Mouse (Mus musculus) left cerebral cortex, postnatal 10 days (tissue): ENCODE data around the gene Myh11. TPM values are rescaled to one million over a fixed set of nuclear protein-coding genes. Genes with fewer than 3 reads are reported as not detected.
"Not testable (repeated sequence)": the region's sequence is repeated elsewhere in the genome, so short reads cannot be mapped to it uniquely, and the experiment has no call there.

Experiments
- DNase-seq, 2 experiments: peaks; one replicate each; pipeline ENCODE4 v3.0.0; 2021 to 2022; ENCODE audit warnings: low spot score in 2 of 2, mixed read lengths in 1 of 2; ENCODE audit errors: extremely low spot score in 1 of 2
- intact Hi-C: fragments of 180-260 bp; cut with DNase I; formaldehyde crosslinking; loops from one replicate; pipeline ENCODE4 v1.15.1; 2025
- microRNA-seq: library from miRNA; unstranded; fragments of <30 nt; microRNA quantifications from one replicate; pipeline ENCODE4 v1.2.0, GENCODE M21; 2022
- total RNA-seq, 2 experiments: library from RNA; stranded (reverse); gene quantifications; 2 replicates each; pipeline ENCODE4 v1.2.3; 2021

Myh11 gene
- total RNA-seq, 2 experiments from 2014 or later, result 3.0 to 4.2 TPM

DNA sequence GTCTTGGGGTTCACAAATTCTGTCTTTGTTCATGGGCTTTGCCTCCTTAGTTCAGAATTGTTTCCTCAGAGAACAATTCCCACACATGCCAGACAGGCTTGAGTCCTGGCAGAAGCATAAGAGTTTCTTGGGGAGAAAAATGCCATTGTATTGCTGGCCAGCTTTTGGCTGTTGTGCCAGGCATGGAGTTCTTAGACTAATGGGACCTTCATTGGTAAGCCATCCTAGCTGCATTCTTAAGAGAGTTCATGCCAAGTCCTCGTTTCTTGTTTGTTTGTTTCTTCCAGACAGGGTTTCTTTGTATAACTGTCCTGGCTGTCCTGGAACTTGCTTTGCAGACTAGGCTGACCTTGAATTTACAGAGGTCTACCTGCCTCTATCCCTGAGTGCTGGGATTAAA lies 107.3 kb downstream of the Myh11 start:
- intact Hi-C loops, result no loop called here
- peak in 1 of 2 experiments; percentile 47 for DNase-seq

- DNase-seq, result no peak
- intact Hi-C loops, result no loop called here
These were observed 108.8 kb downstream of the Myh11 start for GRCm38 (mm10) chr16:14182360-14182759.

GRCm38 (mm10) chr16:14180163-14180733 lies 110.9 kb downstream of the Myh11 start:
- no peak for DNase-seq
- intact Hi-C loops, result no loop called here

DNA sequence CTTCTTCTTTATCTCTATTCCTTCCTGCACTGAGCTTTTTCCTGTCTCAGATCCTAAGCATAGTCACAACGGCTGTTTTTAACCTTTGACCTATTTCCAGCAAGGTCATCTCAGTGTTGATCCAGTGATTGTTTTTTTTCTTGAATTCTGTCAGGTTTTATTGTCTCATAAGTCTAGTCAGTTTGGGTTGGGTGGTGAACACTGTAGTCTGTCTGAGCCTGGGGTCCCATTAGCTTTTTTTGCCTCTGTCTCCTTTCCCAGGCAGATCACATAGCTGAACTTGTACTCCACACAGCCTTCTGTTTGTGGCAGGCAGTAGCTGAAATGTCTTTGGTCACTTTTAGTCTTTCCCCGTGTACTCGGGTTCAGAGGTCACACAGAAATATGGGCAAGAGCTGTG lies 113.1 kb downstream of the Myh11 start:
- DNase-seq, result no peak

DNA sequence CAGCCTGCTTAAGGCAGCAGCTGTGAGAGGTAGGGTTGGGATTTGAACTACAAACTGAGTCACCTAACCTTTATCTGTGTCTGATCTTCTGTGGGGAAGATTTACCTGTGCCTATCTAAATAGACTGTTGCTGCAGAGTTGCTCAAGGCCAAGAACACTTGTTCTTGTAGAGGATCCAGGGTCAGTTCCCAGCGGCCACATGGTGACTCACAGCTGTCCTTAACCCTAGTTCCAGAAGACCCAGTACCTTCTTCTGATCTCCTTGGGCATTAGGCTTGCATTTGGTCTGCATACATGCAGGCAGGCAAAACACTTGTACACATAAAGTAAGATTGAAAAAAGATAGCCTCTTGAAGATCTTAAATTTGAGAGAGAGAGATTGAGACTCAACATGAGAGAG lies 121.5 kb downstream of the Myh11 start:
- intact Hi-C loops, result no loop called here
- DNase-seq, result no peak

More for the DNA sequence above, 113.1 kb downstream of the Myh11 start:
- intact Hi-C loops, result no loop called here

DNA sequence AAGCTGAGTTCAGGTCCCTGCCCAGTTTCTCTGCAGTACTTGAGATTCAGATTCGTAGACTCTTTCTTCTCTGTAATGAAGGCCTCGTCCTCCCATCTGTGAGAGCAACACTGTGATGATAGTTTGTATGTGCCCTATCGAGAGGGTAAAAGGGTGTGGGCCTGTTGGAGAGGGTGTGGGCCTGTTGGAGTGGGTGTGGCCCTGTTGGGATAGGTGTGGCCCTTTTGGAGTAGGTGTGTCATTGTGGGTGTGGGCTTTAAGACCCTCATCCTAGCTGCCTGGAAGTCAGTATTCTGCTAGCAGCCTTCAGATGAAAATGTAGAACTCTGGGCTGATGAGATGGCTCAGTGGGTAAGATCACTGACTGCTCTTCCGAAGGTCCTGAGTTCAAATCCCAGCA lies 124.7 kb downstream of the Myh11 start:
- intact Hi-C loops, result no loop called here
- DNase-seq, result no peak

DNA sequence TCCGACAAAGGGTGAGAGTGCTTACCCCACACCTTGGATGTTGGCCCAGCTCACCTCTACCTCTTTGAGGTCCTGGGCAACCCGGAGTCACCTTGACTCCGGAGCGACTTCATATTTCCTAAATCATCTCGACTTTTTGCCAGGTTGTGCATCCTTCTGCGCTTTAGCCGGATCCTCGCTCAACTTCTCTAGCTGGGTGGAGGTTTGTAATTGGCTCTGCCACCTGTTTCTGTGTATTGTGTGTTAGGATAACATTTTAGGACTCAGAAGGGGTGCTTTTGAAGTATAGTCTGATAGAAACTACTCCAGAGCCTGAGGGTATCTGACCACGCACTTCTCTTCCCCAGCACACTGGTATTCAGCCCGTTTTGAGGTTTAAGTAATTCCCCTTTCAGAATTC lies 127.4 kb downstream of the Myh11 start:
- DNase-seq, result no peak
- intact Hi-C loops, result no loop called here

DNA sequence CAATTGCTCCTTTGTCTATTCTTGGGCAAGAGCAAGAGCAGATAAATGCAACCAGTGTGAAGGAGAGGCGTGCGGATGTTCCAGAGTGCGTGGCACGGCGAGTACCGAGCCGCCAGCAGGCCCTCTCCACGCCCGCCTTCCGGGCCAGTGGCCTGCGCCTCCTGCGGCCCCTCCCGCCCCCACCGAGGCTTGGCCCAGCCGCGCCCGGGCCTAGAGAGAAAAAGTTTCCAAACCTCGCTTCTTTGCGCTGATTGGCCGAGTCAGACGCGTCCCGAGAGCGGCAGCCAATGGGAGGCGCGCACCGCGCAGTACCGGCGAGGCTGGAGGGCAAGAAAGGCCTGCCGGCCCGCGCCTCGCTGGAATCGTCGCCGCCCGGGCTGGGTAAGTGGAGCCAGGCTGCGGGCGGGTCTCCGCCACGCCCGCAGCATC lies 128.2 kb downstream of the Myh11 start, which contains the start of the genes Nde1 and Marf1:
Gene Nde1, plus strand, starts transcription at position 288 of the 429 bp plus-strand sequence.
Gene Marf1, minus strand, starts transcription at position 364 of the 429 bp plus-strand sequence.
- DNase-seq, result peak; percentile 66 to 93
- intact Hi-C loops, result no loop called here

GRCm38 (mm10) chr16:14160941-14161340 lies 130.2 kb downstream of the Myh11 start:
- intact Hi-C loops, result no loop called here
- DNase-seq, result no peak

GRCm38 (mm10) chr16:14159746-14160131 lies 131.4 kb downstream of the Myh11 start:
- intact Hi-C loops, result no loop called here
- DNase-seq, result peak; percentile 73 to 79

- peak; percentile 98 to 100 for DNase-seq
- intact Hi-C loops, result no loop called here
These were observed 132.0 kb downstream of the Myh11 start for GRCm38 (mm10) chr16:14158936-14159745.

DNA sequence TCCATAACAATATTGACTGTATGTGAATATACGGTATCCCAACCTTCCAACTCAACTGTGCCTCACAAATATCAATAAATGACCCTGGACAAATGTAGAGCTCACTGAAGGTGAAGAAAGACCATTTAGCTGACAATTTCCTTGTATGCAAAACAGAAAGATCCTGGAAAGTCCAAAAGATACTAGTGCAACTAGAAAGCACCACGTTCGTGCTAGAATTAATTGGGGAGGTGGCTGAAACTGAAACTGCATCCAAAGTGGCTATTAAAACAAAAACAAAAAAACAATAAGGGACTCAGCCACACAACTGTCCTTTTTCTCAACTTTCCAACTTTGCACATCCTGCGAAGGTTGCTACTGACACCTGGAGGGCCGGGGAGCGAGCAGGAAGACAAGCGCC lies 132.6 kb downstream of the Myh11 start:
- intact Hi-C loops, result no loop called here
- DNase-seq, result no peak

DNA sequence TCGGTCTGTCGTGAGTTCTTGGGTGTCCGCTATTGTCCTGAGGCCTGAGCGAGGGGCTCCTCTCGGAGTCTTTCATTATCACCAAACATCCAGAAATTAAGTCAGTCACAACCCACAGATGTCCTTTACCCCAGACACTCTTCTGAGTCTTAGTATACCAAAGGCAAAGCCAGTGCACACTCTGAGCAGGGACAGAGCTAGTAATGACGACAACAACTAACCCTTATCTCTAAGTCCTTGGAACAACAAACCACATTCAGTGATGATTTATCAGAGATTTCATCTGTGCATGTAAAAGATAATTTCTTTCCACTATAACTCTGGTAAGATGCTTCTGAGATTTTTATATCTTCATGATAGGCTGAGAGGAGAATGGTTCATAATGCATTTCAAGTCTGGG lies 134.9 kb downstream of the Myh11 start:
- DNase-seq, result no peak
- intact Hi-C loops, result no loop called here

DNA sequence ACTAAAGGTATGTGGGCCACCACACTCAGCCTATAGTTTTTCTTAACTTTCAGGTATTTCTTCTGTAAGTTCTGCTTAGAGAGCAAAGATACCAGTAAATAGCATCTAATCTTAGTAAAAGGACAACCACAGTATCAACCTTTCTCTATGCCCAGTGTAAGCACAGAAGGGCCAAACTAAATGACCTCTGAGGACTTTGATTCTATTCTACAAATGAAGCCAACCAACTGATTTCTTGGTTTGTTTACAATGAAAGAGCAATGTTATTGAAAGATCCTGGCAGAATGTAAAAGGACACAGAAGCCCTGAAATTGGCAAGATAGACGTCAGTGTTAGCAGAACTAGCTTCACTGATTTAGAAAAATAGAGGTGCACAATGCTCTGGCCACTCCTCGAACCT lies 135.5 kb downstream of the Myh11 start:
- intact Hi-C loops, DNase-seq: not testable (repeated sequence)

GRCm38 (mm10) chr16:14151718-14152117 lies 139.5 kb downstream of the Myh11 start:
- intact Hi-C loops, result no loop called here

DNA sequence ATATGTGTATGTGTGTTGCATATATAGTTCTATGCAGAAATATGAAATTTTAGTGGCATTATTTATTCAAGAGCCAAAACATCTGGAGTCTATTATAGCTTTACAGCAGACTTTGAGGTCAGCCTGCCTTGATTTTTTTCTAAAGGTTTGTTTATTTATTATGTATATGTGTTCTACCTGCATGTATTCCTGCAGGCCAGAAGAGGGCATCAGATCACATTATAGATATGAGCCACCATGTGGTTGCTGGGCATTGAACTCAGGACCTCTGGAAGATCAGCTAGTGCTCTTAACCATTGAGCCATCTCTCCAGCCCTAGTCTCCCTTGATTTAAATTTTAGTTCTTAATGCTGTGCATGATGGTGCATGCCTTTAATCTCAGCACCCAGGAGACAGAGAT lies 143.5 kb downstream of the Myh11 start:
- intact Hi-C loops, result no loop called here
- no peak for DNase-seq

More at GRCm38 (mm10) chr16:14151718-14152117, 139.5 kb downstream of the Myh11 start:
- DNase-seq, result no peak

Small RNAs within 50 kb of the gene (microRNA-seq; reads per million reads assigned to microRNA genes)
- gene Mir484, result 2,984 reads per million, percentile 87 among the genes with 10 or more reads in this experiment

Other genes starting within 250 kb of the Myh11 start
- gene Nde1, start 128.1 kb downstream of the Myh11 start, total RNA-seq, result 10 to 100 TPM; 13.2 to 17.0 TPM
- 10 to 100 TPM; 44.1 to 44.2 TPM for gene Marf1, start 128.0 kb downstream of the Myh11 start, total RNA-seq
- 10 to 100 TPM; 54.4 to 60.7 TPM for gene Fopnl, start 26.0 kb upstream of the Myh11 start, total RNA-seq
- 10 to 100 TPM; 17.3 to 19.6 TPM for gene Abcc1, start 70.2 kb upstream of the Myh11 start, total RNA-seq